Mouse (Mus musculus): ENCODE results near the gene Cep170b.

The Cep170b gene

GRCm38 (mm10) chr12:112736636-112736925 is 16.3 kb downstream of the Cep170b start:
- 90% methylated on average over 10 of the region's 10 CpGs for WGBS

- 88% methylated on average over 7 of the region's 7 CpGs for WGBS
Observed at GRCm38 (mm10) chr12:112737081-112737480, 16.8 kb downstream of the Cep170b start.

GRCm38 (mm10) chr12:112737761-112738160 is 17.5 kb downstream of the Cep170b start:
- 61% methylated on average over 14 of the region's 14 CpGs for WGBS

- WGBS = 80% methylated on average over 31 of the region's 31 CpGs
Observed at GRCm38 (mm10) chr12:112738281-112739022, 18.2 kb downstream of the Cep170b start.

GRCm38 (mm10) chr12:112739023-112739568 is 18.8 kb downstream of the Cep170b start:
- WGBS = 70% methylated on average over 24 of the region's 24 CpGs

- WGBS = 52% methylated on average over 6 of the region's 6 CpGs
Observed at GRCm38 (mm10) chr12:112742768-112743167, 22.5 kb downstream of the Cep170b start.

- 37% methylated on average over 25 of the region's 25 CpGs for WGBS
Observed at GRCm38 (mm10) chr12:112743168-112743975, 23.1 kb downstream of the Cep170b start.

GRCm38 (mm10) chr12:112744211-112744610 is 24.0 kb downstream of the Cep170b start:
- WGBS = 81% methylated on average over 11 of the region's 11 CpGs

- 85% methylated on average over 10 of the region's 10 CpGs for WGBS
Observed at GRCm38 (mm10) chr12:112744891-112745580, 24.8 kb downstream of the Cep170b start.

GRCm38 (mm10) chr12:112745716-112746115 is 25.5 kb downstream of the Cep170b start:
- WGBS = 83% methylated on average over 10 of the region's 10 CpGs

- 82% methylated on average over 4 of the region's 4 CpGs for WGBS
Observed at GRCm38 (mm10) chr12:112746461-112746807, 26.2 kb downstream of the Cep170b start.

GRCm38 (mm10) chr12:112746808-112747605 is 26.8 kb downstream of the Cep170b start:
- WGBS = 28% methylated on average over 10 of the region's 10 CpGs

- WGBS = 83% methylated on average over 8 of the region's 8 CpGs
Observed at GRCm38 (mm10) chr12:112747606-112747970, 27.3 kb downstream of the Cep170b start.

- WGBS = 84% methylated on average over 12 of the region's 12 CpGs
Observed at GRCm38 (mm10) chr12:112750976-112751375, 30.7 kb downstream of the Cep170b start.

- WGBS = 54% methylated on average over 2 of the region's 2 CpGs
Observed at GRCm38 (mm10) chr12:112752399-112752798, 32.1 kb downstream of the Cep170b start.

- 82% methylated on average over 4 of the region's 4 CpGs for WGBS
Observed at GRCm38 (mm10) chr12:112755900-112756299, 35.6 kb downstream of the Cep170b start.

GRCm38 (mm10) chr12:112757896-112758295 is 37.6 kb downstream of the Cep170b start:
- 91% methylated on average over 5 of the region's 5 CpGs for WGBS

GRCm38 (mm10) chr12:112759471-112759870 is 39.2 kb downstream of the Cep170b start:
- 89% methylated on average over 3 of the region's 3 CpGs for WGBS

- 49% methylated on average over 4 of the region's 4 CpGs for WGBS
Observed at GRCm38 (mm10) chr12:112760154-112760926, 40.1 kb downstream of the Cep170b start, which contains the start of gene Pld4. Pld4 (plus strand) TSS chr12:112760655.

- 86% methylated on average over 4 of the region's 4 CpGs for WGBS
Observed at GRCm38 (mm10) chr12:112761411-112761810, 41.2 kb downstream of the Cep170b start.

- 91% methylated on average over 3 of the region's 3 CpGs for WGBS
Observed at GRCm38 (mm10) chr12:112762018-112762417, 41.8 kb downstream of the Cep170b start.

Measured in cerebral cortex, adult 2 months (tissue).